In genomic region chr1:157635776-157636175, GRCm38 (mm10) we compare ENCODE assay signal across 17 mouse cellular contexts.
DNase-seq lines count a peak whose midpoint lies in the region; ATAC-seq lines count a peak whose summit lies in the region.
"Had no signal": no experiment of that assay in that cellular context is flagged by ENCODE, and none has a peak within 500 bp of the region (broad histone marks: within the 10 kb centered on the region; RNA-seq: fewer than 3 reads in every experiment).

No protein-coding gene starts in this region.

- no peak overlapping the region for H3K4me2 ChIP-seq in intestine, embryonic 16.5 days (ENCODE audit: low read depth, low read length)
- H3K4me2 ChIP-seq in liver, embryonic 11.5 days, result no peak overlapping the region
- H3K4me2 ChIP-seq: forebrain, embryonic 13.5 days; heart, embryonic 12.5 days; hindbrain, embryonic 14.5 days; intestine, embryonic 15.5 days had no signal

- no peak overlapping the region for H3K4me3 ChIP-seq in intestine, embryonic 16.5 days (ENCODE audit: low read length)
- no peak overlapping the region for H3K4me3 ChIP-seq in liver, embryonic 11.5 days (ENCODE audit: low read depth, low read length)
- H3K4me3 ChIP-seq: embryonic facial prominence, embryonic 10.5 days; forebrain, embryonic 13.5 days; gastrocnemius, adult 2 months; heart, embryonic 12.5 days; hindbrain, embryonic 10.5 days; intestine, embryonic 15.5 days had no signal

- no peaks in the 10 kb centered on the region for H3K36me3 ChIP-seq in intestine, embryonic 16.5 days (ENCODE audit: control insufficient read depth, insufficient read depth, low read length)
- no peaks in the 10 kb centered on the region for H3K36me3 ChIP-seq in liver, embryonic 11.5 days (ENCODE audit: control insufficient read depth, insufficient read depth, low read length)
- H3K36me3 ChIP-seq: embryonic facial prominence, embryonic 10.5 days; heart, embryonic 12.5 days; hindbrain, embryonic 10.5 days; intestine, embryonic 15.5 days had no signal

- ATAC-seq in intestine, embryonic 16.5 days, result no peak
- no peak for ATAC-seq in liver, embryonic 11.5 days (replicated peaks; ENCODE audit: low FRiP score)
- ATAC-seq: forebrain, embryonic 13.5 days; forebrain, postnatal 0 days; intestine, embryonic 15.5 days had no signal

- H3K9me3 ChIP-seq in intestine, embryonic 16.5 days (ENCODE audit: control insufficient read depth, low read length), result no peaks in the 10 kb centered on the region
- H3K9me3 ChIP-seq in liver, embryonic 11.5 days (ENCODE audit: control insufficient read depth, low read length), result no peaks in the 10 kb centered on the region
- H3K9me3 ChIP-seq: embryonic facial prominence, embryonic 10.5 days; forebrain, embryonic 13.5 days; heart, embryonic 12.5 days; hindbrain, embryonic 10.5 days; intestine, embryonic 15.5 days had no signal

- no peaks in the 10 kb centered on the region for H3K27me3 ChIP-seq in intestine, embryonic 16.5 days (replicated peaks; ENCODE audit: control insufficient read depth, insufficient read depth, low read length)
- H3K27me3 ChIP-seq in liver, embryonic 11.5 days (replicated peaks; ENCODE audit: control insufficient read depth, insufficient read depth, low read length), result no peaks in the 10 kb centered on the region
- H3K27me3 ChIP-seq: forebrain, embryonic 13.5 days; intestine, embryonic 15.5 days had no signal

- DNase-seq in cerebellum, adult 11-12 months, result peak; percentile 78
- DNase-seq in cerebellum, adult 18-20 months, result peak; percentile 70 to 78
- DNase-seq in cerebellum, adult 9-11 months, result peak; percentile 79
- DNase-seq in cerebellum, postnatal 36 days, result peak; percentile 72 to 74
- DNase-seq in liver, embryonic 11.5 days (ENCODE audit: low spot score), result no peak
- DNase-seq: adrenal gland, adult 8-10 months; adrenal gland, postnatal 36 days; forebrain, postnatal 0 days; gastrocnemius, adult 2 months; gastrocnemius, postnatal 25 days had no signal

- H3K4me1 ChIP-seq in intestine, embryonic 16.5 days (ENCODE audit: control insufficient read depth, insufficient read depth, low read length), result no peaks in the 10 kb centered on the region
- H3K4me1 ChIP-seq in liver, embryonic 11.5 days (replicated peaks; ENCODE audit: control insufficient read depth, insufficient read depth, low read length), result no peaks in the 10 kb centered on the region
- H3K4me1 ChIP-seq: embryonic facial prominence, embryonic 10.5 days; hindbrain, embryonic 10.5 days; intestine, embryonic 15.5 days had no signal

- 81% methylated on average over 6 of the region's 6 CpGs for WGBS in intestine, embryonic 16.5 days
- WGBS in liver, embryonic 11.5 days, result 78% methylated on average over 6 of the region's 6 CpGs

- no peak overlapping the region for H3K27ac ChIP-seq in intestine, embryonic 16.5 days (ENCODE audit: low read length)
- no peak overlapping the region for H3K27ac ChIP-seq in liver, embryonic 11.5 days (ENCODE audit: low read depth, low read length)
- H3K27ac ChIP-seq: embryonic facial prominence, embryonic 10.5 days; forebrain, embryonic 13.5 days; gastrocnemius, adult 2 months; hindbrain, embryonic 10.5 days; hindbrain, embryonic 14.5 days; intestine, embryonic 15.5 days had no signal

- H3K9ac ChIP-seq in intestine, embryonic 16.5 days (ENCODE audit: low read depth, low read length), result no peak overlapping the region
- no peak overlapping the region for H3K9ac ChIP-seq in liver, embryonic 11.5 days (ENCODE audit: low read depth, low read length)
- H3K9ac ChIP-seq: forebrain, embryonic 13.5 days; forebrain, postnatal 0 days; heart, embryonic 12.5 days; hindbrain, embryonic 14.5 days; intestine, embryonic 15.5 days had no signal
